Mouse (Mus musculus) kidney, adult 8-10 months (tissue): Measurements from ENCODE around the gene Dhrs7b.
A peak's percentile ranks its signal among the peaks of the same experiment; 100 is the strongest.
"Not testable (repeated sequence)": the region's sequence is repeated elsewhere in the genome, so short reads cannot be mapped to it uniquely, and the experiment has no call there.

Experiments
- DNase-seq, 2 experiments: peaks; one replicate each; pipeline ENCODE4 v3.0.0; 2022

Gene Dhrs7b

DNA sequence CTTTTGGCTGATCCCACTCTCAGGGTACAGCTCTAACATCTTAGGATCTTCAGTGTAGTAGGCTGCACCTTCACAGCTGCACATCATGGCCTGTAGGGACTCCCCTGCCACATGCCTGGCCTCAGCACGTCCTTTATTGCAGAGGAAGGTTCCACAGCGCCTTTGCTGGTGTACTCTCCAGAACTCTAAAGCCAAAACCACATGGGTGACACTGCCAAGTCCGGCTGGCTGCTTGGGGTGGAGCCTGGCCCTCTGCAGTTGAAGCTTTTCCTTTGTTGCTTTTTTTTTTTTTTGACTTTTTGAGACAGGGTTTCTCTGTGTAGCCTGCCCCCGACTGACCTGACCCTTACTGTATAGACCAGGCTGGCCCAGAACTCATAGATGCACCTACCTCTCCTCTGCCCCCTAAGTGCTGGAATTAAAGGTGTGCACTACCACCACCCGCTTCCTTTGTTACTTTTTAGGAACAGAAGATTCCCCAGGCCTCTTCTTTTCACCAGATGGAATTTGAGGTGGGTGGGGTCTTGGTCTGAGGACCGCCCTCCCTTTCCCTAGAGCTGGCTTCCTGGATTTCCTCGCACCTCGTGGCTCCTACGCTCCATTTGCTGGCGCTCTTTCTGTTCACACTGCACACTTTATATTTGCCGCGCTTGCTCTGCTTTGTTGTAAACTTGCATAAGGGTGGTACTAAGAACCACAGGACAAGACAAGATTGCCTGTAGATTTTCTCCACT, 11.2 kb downstream of the Dhrs7b start:
- no peak for DNase-seq

- no peak for DNase-seq
Observed at GRCm38 (mm10) chr11:60843412-60843811, 13.0 kb downstream of the Dhrs7b start.

DNA sequence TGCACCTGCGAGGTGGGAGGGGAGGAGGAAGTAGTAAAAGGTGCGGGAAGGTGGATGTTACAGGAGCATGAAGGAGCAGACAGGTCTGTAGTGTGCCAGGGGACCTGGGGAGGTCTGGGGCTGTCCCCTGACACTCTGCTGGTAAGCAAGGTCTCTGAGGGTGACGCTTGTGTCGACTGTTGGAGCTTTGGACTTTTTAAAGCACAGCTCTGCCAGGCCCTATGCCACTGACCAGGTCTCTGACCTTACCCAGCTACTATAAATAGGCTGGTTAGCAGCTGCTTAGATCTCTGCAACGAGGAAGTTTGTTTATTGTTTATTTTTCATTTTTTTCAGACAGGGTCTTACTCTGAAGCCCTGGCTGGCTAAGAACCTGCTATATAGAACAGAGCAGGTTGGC, 15.0 kb downstream of the Dhrs7b start:
- DNase-seq, result no peak

DNA sequence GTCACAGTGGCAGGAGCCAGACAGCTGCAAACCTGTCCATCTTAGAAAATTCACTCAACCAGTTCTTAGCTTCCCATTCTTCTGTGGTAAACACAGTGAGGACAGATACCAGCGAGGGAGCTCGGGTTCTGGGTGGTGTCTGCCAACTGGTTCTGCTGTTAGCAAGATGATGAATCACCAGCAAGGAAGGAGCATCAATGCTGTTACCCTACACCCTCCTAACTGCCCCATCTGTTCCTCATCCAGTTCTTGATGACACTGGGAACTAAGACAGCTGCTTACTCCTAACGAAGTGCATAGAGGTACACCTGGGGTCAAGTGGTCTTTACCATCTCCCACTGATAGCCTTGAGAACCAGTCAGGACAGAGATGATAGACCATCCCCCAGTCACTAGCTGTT, 26.2 kb downstream of the Dhrs7b start:
- no peak for DNase-seq

DNA sequence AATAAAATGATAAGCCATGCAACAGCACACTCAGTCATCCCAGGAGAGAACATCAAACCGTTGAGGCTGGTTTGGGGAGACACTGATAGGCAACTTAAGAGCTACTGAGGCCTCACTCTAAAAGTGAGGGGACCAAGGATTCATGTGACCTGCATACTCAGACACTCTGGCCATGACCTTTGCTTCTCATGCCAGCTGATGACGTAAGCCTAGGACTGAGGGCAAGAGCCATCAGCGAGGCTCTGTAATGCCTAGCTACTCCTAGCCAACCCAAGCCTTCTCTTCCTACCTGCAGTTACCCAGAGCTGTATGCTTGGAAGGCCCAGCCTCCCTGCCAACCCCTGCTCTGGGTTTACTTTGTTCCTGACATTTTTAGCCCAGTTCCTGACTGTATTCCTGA, 31.6 kb downstream of the Dhrs7b start:
- DNase-seq, result peak in 1 of 2 experiments; percentile 34

DNA sequence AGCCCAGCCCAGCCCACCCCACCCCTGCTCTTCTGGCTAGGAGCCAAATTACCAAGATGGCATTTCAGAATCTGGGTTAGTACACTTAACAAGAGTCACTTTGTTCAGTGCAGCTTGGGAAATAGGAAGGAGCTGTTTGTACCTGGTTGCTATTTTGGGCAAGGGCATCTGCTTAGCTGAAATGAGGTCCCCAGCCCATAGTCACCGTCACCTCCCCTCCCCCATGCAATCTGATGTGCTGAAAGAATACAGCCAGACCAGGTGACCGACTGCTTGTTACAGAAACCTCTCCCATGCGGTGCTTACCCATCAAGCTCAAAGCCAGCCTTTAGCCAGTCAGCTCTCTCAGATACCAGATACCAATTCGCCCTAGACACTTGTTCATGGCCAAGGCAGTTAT, 32.8 kb downstream of the Dhrs7b start:
- no peak for DNase-seq

- no peak for DNase-seq
Observed at GRCm38 (mm10) chr11:60864166-60864565, 33.7 kb downstream of the Dhrs7b start.

- no peak for DNase-seq
Observed at GRCm38 (mm10) chr11:60864916-60865315, 34.5 kb downstream of the Dhrs7b start.

GRCm38 (mm10) chr11:60866021-60866420, 35.6 kb downstream of the Dhrs7b start:
- peak; percentile 63 to 73 for DNase-seq

DNA sequence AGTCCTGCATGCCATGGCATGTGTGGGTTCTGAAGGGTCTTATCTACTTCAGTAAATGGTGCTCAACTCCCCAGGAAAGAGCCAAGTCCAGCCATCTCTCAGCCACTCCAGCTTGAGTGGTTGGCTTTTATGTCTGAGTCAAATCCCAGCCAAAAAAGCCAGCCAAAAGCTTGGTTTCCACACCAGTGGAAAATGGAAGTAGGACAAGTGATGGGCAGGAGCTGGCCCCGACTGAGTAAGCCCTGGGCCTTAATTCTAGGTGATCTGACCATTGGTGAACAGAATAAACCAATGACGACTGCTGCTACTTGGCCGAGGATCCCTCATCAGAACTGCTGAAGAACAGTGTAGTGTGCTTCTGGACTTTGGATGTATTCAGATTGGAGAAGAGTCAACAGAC, 37.0 kb downstream of the Dhrs7b start:
- DNase-seq, result no peak

- DNase-seq, result no peak
Observed at GRCm38 (mm10) chr11:60867904-60868303, 37.5 kb downstream of the Dhrs7b start.

DNA sequence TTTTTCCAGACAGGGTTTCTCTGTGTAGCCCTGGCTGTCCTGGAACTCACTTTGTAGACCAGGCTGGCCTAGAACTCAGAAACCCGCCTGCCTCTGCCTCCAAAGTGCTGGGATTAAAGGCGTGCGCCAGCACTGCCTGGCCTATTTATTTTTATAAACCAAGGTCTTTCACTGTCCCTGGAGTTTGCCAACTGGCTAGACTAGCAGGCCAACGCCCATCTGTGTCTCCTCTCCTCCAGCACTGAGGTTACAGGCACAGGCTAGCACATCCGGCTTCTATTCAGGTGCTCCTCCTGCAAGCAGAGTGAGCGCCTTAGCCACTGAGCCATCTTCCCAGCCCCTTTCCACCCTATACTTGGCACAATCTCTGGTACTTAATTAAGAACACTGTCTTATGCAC, 39.0 kb downstream of the Dhrs7b start:
- not testable (repeated sequence) for DNase-seq

- no peak for DNase-seq
Observed at GRCm38 (mm10) chr11:60871409-60871808, 41.0 kb downstream of the Dhrs7b start.

DNA sequence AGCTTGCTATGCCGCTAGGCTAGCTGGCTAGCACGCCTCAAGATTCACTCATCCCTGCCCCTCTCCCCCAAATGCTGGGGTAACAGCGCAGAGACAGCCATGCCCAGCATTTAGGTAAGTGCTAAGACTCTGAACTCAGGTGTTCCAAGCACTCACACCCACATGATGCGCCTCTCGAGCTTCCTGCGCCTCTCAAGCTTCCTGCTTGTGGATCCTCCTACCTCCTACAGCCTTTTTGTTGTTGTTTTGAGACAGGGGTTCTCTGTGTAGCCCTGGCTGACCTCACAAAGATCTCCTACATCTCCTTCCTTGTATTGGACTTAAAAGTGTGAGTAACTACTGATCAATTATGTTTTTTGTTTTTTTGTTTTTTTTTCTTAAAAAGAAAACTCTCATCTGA, 42.7 kb downstream of the Dhrs7b start:
- no peak for DNase-seq

GRCm38 (mm10) chr11:60878056-60878612, 47.7 kb downstream of the Dhrs7b start:
- DNase-seq, result peak; percentile 67 to 69

GRCm38 (mm10) chr11:60878675-60879294, 48.4 kb downstream of the Dhrs7b start, which contains the start of gene Tmem11:
Gene Tmem11 (minus strand): TSS chr11:60879272.
- peak; percentile 96 to 97 for DNase-seq

DNA sequence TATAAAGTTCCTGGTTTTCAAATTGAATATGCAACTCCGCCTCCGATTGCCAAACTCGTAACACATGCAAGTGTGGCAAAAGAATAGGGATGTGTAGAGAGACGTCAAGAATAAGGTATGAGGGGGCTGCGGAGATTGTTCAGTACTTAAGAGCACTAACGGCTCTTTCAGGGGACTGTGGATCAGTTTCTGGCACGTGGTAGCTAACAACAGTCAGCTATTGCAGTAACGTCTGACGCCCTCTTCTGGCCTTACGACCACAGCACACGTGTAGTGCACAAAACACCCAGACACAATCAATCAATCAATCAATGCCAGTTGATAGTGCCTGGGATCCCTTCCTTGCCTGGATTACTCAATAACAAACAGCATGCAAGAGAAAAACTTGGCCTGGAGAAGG, 49.0 kb downstream of the Dhrs7b start:
- peak; percentile 56 to 57 for DNase-seq

DNA sequence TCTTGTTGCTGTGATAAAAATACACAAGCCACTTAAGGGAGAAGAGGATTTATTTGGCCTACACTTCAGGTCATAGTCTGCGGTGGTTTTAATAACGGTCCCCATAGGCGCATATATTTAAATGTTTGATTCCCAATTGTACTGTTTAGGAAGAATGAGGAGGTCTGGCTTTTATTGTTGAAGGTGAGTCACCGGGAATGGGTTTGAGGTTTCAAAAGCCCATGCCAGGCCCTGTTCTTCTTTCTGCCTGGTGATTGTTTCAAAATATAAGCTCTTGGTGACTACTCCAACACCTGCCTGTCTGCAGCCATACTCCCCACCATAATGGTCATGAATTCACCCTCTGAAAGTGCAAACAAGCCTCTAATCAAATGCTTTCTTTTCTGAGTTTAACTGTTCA, 50.1 kb downstream of the Dhrs7b start:
- no peak for DNase-seq

DNA sequence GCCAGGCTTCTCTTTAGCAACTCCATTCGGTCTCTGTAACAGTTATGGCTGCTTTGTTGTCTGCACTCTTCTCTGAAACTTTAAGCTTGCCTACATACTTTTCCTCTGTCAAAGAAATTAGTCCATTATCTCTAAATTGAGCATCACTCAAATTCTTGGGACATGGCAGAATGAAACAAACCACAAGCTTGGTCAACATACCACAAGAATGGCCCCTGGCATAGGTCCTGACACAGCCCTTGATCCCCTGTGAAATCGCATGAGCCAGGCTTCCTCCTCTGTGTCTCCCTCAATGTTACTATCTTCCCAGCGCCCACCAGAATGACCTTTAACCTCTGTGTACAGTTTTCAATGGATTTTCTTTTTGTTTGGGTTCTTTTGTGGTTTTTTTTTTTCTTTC, 52.0 kb downstream of the Dhrs7b start:
- no peak for DNase-seq

DNA sequence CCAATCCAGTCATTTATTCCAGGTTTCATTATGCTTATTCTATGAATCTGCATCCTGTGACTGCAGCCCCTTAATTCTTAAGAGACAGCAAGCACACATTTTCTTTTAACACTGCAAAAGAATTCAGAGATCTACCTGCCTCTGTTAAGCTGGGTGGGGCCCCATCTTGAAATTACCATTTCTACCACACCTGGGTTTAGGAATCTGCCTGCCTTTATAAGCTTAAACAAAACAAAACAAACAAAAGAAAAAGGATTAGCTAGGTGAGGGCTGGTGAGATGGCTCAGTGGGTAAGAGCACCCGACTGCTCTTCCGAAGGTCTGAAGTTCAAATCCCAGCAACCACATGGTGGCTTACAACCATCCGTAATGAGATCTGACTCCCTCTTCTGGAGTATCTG, 56.6 kb downstream of the Dhrs7b start:
- DNase-seq, result not testable (repeated sequence)

DNA sequence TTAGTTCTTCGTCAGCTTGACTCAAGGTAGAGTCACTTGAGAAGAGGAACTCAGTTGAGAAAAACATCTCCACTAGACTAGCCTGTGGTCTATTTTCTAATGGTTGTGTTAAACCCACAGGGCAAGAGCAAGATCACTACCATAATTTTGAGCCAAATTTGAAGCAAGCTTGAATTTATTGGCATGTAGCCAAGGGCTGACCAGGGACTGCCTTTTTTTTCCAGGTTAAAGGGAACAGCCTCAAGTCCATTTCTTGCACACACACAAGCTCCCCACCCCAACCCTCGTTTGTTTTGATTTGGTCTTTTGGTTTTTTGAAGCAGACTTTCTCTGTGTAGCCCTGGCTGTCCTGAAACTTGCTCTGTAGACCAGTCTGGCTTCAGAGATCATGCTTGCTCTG, 59.4 kb downstream of the Dhrs7b start:
- no peak for DNase-seq

GRCm38 (mm10) chr11:60890286-60890685, 59.9 kb downstream of the Dhrs7b start:
- no peak for DNase-seq

DNA sequence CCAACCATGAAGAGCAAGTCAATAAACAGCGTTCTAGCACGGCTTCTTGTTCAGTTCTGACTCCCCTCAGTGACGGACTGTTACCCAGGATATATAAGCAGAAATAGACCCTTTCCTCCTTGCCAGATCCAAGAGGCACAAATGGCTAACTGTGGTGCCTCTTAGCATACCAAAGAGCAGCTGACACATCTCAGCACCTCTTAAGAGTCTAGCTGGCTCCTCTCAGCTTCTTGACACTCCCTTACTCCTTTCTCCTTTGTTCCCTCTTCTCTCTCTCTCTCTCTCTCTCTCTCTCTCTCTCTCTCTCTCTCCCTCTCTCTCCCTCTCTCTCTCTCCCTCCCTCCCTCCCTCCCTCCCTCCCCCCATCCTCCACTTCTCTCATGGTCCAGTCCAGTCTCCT, 60.3 kb downstream of the Dhrs7b start:
- DNase-seq, result no peak

DNA sequence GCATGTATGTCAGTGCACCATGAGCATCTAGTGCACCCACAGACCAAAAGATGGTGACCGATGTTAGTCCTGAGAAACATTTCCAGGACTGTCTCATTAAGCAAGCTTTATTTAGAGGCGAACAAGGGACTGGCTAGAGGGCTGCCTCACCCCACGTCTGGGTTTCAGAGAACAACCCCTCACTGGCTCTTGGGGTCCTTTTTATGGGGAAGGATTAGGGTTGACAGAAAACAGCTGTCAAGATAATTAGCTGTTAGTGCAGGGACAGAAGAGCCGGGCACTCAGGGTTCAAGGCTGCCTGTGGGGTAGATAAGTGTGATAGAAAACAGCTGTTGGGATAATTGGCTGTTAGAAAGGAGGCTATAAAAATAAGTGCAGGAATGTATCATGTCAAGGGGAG, 65.5 kb downstream of the Dhrs7b start:
- DNase-seq, result no peak
